Mouse (Mus musculus): ENCODE measurements at regions not wholly inside any gene's neighbourhood (a gene's known extent, or its start where the extent isn't known, plus 50 kb on each side); places are given as distances from the start of the nearest gene placed in this dataset.

DNA sequence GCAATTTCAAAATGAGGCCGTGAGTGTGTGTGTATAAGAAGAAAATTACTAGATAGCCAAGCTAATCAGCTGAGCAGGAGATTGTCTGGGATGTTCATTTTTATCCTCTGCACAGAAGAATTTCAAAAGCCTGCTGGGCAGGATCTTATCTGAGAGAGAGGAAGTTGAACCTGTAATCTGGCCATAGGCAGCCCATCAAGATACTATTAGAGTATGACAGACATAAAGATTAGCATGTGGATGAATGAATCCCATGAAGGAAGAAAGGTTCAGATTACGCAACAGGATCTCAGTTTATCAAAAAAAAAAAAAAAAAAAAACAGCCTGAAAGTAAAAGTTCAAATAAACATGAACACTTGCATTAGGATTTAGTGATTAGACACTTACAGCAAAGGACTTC lies 317.3 kb upstream of the C030005K15Rik start:
- no peak for DNase-seq

DNA sequence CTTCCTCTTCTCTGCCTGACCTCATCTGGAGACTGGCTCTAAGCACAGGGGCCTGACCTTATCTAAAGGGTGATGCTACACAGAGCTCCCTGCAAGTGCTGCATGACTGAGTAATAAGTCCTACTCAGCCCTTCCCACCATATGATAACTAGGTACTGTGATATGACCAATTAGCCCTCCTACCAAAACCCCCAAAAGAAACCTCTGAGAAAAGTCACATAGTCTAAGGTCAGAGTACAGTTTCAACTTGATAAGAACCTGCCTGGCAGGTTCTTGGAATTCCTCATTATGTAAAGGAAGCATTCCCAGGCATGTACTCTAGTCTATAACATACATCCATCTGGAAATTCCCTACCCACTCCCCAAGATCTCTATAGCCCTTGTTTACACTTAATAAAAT lies 318.0 kb upstream of the C030005K15Rik start:
- DNase-seq, result no peak

DNA sequence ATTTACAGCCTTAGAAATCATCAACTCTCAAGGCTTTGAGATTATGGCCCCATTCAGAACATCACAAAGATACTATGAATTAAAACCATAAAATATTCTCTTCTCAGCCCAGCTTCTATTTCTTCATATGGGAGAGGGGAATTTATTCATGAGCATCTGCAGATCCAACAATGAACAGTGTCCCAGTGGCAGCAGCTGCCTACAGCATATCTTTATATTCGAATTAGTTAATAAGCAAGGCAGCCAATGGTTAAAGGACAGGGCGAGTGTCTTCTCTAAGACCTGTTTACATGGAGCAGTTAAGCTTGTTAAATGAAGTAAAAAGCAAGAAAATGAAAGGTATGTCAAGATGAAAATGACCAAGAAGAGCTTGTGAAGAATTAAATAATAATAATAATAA lies 346.9 kb upstream of the C030005K15Rik start:
- no peak for DNase-seq

DNA sequence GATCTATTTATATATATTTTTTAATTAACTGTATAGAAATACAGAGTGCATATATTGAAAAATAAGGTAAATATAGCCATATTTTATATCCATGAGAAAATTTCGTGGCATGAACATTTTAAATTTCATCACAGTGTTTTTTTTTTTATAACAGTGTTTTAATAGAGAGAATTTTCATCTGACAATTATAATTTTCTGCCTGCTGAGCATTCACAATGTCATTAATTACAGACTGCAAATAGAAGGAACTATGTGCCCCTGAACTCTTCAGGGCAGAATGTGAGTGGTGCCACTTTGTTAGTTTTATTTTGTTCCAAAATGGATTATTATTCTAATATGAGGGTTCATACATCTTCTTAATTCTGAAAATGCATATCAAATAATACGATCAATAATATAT lies 358.3 kb upstream of the C030005K15Rik start:
- DNase-seq, result no peak

DNA sequence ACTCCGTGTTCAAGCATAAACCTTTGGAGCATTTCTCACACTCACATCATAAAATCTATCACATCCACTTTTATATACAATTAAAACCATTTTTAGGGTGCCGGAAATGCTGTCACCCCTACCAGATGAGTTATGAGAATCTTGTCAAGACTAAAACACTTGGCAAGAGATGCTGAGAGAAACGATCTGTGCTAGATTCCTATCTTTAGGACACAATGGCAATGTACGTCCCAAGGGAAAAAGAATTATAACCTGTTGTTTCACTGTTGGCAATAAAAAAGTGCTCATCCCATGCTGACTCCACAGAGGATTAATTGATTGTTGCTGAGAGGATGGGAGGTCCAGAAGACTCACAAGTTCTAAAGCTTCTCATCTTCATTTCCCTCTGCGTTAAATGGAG lies 389.7 kb upstream of the C030005K15Rik start:
- DNase-seq, result no peak

DNA sequence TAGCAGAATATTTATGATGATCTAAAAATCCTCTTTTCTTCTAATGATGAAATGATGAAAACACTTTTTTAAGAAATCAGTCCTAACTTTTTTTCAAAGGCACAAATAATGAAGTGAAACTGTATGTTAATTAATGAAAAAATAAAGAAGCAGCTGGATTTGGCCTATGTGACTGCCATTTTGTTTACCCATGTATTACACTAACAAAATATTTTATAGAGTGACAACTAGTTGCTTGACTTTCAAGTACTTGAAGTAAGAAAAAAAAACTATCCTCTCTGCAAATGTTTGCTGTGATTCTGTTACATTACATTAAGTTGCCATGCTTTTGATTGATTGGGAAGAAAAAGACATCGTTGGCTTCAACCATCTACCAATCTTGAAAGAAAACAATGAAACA lies 399.2 kb upstream of the C030005K15Rik start:
- no peak for DNase-seq

DNA sequence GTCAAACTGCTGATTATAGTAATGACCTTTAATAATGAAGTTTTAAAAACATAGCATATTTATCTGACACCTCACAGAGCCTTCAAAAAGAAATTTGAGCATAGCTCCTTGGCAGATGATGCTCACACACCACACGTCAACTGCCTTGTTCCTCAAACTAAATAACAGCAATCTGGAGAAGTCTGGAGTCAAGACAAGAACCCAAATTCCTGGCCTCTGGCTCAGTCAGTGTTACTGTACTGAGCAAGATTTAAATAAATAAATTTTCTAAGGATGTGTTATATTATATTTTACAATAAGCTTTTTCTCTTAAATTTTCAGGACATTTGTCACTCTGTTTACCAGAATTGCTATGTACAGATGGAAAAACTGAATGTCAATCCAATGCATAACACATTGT lies 408.5 kb upstream of the C030005K15Rik start:
- no peak for DNase-seq

DNA sequence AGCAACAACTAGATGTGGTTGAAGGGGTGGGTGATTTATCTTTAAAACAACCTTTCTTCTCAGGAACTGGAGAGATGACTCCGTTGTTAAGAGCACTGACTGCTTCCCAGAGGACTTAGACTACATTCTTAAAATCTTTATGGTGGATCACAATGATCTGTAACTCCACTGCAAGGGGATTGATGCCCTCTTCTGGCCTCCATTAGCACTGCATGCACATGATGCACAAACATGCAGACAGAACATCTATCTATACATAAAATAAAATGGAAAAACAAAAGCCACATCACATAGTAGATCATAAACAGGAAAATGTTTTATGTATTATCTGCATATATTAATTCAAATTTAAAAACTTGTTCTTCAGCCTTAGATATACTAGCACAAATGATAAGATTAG lies 419.2 kb upstream of the C030005K15Rik start:
- no peak for DNase-seq

DNA sequence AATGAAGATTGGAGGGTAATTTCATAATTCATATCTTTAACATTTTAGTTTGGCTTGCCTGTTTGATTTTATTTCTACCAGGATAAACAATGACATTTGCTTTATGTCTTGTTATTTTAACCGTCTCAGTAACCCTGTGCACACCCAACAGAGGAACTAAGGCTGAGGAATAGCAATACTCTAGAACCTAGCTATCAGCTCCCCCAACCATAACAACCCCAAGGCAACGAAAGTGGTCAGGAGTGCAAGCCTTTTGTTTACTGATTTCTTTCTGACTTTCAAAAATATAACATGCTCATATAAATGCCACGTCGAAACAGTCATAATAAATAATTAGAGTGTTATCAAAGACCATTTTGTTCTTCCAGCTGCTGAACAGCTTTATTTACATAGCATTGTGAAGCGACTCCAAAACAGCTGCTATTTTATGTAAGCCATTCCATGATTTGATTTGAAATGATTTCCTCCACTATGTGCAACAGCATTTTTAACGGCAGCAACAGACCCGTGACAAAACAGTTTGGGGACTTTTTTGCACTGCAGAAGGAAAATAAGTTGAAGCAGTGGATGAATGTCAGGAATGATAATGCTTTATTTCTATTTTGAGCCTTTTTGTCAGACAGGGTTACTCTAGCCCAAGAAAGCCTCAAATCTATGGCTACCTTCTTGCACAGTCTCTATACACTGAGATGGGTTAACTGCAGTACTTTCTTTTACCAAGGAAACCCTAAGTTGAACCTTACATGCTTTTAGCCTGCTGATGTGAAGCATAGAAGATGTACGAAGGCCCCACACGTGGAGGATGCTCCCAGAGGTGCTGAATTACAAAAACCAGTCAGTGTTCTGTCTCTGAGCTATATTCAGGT lies 420.7 kb upstream of the C030005K15Rik start:
- peak; percentile 3 for DNase-seq

DNA sequence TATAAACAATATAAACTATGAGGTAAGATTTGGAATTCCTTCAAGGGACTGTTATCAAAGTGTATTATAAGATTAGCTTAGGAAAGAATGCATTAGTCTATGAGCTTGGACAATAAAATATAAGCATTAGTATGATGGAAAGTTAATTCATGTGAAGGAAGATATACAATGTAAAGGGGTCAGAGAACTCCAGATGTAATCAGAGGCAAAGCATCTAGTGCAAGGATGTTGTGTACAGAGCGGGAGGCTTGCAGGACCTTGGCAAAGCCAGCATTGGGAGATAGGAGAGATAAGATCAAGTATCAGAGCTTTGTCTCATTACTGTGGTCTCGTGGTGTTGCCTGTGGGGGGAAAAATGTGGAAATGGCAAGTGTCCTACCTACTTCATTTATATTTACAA lies 429.4 kb upstream of the C030005K15Rik start:
- DNase-seq, result no peak

DNA sequence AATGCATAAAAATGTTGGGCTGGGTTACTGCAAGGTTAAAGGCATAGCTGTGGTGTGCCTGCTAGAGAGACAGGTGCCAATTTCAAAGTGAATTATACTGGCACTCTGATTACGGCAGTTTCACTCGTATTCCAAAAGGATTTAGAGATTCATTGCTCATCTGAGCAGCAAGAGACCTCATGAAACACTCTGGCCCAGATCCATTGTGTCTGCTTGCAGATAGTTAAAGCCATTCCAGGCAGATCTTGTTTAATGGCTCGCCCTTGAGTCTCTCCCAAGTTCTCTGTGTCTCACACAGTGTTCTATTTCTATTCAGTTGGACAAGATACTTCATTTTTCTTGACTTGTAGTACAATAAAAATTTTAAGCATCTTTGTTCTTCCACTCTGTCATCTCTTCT lies 459.1 kb upstream of the C030005K15Rik start:
- DNase-seq, result peak; percentile 1

DNA sequence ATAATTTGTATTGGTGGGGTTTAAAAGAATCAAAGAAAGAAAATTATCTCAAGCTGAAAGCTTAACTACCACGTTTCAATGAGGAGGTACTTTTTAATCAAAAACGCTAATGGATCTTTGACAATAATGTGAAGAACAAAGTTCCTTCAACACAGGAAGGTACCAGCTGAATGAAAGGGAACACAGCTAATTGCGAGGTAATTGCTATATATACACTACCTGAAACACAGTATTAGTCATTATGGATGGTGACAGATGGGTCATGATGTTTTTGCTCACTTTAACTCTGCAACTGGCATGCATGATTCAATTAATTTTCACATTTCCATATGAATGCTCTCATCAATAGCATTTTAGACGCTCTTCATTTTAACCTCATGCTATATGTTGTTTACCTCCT lies 470.3 kb upstream of the C030005K15Rik start:
- no peak for DNase-seq

DNA sequence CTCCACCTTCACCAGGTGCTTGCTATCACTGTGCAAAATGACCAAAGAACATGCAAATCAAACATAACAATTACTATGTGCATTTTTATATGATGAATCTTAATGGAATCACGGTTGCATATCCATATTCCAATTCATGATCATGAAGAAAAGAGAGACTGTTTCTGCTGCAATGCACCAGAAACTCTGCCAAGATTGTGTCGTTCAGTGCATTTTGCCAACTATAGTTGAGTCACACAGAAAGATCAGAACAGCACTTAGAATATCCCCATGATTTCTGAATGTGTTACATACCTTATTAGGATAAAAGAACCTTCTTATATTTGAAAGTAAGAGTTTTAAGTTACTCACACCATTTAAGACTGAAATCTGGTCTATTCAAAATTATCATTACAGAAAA lies 483.7 kb upstream of the C030005K15Rik start:
- DNase-seq, result no peak

DNA sequence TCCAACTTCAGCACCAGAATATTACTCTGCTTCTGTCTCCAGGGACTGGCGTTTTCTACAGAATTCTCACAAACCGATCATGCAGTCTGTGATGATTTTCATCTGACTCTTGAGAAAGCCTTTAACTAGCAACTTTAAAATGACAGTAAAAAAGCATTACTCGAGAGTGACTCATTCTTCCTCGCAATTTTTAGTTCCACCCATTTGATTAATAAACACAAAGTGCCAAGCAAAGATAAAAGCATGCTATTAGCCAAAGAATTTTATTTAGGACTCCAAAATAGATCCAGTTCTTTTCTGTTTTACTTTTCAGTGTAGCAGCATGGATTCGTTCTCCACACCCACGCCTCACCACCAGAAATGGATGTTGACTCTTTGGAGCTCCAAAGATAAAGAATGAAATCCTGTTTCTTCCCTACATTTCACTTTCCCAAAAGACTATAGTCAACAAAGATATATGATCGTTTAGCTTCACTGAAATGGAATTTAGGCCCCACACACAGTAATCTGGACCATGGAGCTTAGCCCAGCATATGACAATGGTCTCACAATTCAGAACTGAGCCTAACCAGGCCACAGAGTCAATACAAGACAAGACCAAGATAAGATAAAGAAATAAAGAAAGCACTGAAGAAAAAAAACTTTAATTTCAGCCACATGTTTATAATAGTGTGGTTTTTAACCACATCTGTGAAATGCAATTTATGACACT lies 486.5 kb upstream of the C030005K15Rik start:
- no peak for DNase-seq

DNA sequence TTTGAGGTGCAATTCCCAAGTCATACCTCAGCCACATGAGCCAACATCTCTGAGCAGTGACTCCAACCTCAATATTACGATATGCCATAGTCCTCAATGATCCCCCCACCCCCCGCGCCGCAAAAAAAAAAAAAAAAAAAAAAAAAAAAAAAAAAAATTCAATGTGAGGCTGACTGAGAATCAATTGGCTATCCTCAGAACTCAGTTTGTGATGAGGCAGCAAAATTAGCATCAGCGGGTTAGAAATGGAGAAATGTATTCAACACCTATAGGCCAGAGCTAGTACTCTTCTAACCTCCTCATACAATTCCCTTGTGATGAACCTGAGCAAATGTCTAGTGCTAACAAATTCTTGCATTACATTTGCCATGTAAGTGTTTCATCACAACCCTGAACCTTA lies 504.5 kb upstream of the C030005K15Rik start:
- DNase-seq, result no peak

DNA sequence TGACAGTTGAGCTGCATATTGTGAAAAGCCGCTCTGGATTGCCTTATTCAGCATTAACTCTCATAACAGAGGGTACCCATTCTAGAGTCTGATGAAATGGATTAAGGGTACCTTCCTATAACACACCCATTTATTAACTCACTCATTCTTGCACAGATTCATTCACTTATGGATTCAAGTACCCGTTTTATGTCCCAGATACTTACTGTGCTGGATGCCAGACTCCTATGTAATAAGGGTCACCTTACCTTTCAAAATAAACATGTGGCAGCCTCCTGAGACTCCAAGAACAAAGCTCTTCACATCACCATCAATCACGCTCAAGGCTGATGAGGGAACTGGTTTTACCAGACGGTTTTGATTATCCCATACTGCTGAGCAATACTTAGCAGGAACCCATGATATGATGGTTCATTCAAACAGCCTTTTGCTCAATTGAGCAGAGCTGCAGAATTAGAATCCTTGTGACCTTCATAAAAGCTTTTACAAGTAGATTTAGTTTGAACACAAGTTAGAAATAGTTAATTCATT lies 505.2 kb upstream of the C030005K15Rik start:
- DNase-seq, result no peak

DNA sequence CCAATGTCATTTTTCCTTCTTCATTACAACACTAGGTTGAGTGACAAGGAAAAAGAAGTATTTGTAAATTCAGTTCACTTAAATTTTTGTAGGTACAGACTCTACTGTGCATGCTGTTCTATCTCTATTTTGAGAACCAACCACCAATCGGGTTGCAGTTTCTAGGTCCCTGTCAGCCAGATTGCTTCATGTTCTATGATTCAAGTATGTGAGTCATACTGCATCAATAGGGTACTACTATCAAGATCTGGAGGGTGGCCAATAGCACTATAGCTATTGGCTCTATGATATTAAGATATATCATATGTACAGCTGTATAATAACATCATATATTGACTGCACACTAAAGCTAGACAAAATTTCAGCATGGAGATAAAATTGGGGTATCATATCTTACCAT lies 521.8 kb upstream of the C030005K15Rik start:
- no peak for DNase-seq

DNA sequence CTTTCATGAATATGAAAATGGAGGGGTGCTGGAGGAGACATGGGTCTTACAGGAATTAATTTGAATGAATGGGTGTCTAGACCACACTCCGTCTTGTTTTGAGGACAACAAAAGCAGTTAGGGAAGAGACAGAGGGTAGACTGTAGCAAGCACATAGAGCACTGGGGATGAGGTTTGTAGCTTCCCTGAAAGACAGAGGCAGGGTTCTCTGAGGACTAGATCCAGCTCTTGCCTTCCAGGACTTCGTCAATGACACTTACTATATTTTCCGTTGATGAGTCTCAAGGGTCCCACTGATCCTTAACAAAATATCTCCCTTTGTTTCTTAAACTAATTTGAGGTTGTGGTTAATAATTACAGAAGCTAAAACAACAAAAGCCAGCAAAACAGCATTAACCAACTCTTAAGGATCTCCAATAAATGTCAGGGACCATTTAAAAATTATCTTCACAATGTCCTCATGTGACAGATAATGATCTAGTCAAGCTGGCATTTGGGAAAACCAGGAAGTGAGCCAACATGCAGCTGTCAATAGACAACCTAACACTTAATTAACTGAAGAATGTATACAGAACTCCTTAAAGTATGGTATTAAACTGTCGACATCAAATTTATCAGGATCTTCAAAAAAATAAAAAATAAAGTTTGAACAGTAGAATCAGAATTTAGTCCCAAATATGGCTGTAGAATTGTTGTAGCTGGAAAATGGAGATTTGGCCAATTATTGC lies 531.6 kb upstream of the C030005K15Rik start:
- peak; percentile 30 for DNase-seq

DNA sequence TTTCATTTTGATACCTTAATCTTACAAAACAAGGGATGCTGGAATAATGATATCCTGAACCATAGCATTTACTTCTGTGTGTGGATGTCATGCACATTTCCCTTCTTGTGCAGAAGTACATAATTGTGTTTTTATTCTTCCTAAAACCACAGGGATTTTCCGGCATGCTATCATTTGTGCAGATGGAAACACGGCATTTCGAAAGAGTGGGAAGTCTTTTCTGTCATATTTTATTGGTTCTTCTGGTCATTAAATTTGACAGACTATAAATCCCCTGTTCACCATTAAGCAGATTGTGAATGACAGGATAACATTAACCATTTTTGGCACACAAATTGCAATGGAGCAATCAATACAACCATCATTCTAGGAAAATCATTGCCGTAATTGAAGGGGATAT lies 532.7 kb upstream of the C030005K15Rik start:
- no peak for DNase-seq

DNA sequence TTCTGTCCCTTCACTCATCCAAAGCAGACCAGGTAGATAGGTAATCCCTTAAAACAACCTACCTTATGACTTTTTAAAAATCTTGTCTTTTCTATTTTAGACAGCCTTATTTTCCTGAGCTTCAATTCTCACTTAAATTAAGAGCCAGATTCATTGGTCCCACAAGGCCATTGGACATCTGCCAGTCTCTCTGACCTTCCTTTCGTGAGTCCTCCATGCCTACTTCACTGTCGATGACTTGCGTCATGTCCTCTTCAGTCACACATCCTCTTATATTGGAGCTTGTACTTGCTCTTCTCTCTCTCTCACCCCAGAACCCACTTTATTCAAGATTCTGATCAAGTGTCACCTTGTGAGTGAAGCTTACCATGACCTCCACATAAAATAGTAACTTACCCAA lies 542.0 kb upstream of the C030005K15Rik start:
- DNase-seq, result no peak

DNA sequence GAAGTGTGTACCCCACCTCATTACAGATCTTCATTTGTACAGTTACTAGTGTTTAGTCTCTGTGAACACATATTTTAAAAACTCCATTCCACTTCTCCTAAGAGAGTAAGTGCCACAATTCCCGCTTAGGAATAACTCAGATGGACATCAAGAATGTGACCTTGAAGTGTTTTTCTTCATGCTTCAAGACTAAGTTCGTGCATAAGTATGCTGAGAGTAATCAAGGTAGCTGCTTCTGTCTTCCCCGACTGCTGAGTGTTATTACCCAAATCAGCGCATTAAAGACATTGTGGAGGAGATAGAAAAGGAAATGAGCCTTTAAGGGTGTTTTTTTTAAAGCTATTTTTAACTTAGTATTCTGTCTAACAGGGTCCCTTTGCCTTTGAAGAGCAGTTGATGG lies 565.1 kb upstream of the C030005K15Rik start:
- DNase-seq, result no peak

DNA sequence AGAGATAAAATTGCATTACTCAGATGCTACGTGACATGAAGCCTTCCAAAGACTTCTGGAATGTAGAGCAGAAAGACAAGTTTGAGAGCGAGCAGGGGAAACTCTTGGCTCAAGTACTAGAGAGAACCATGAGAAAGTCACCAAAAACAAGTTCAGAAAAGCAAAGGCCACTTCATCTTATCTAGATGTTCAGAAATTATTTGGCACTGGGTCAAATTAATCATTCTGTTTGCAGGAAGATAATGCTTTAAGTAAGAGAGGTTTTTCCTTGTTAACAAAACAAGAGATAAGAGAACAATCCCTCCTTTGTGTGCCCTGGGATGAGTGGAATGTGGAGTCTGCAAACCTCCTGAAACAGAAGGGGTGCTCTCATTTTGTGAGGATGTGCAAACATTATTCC lies 565.6 kb upstream of the C030005K15Rik start:
- peak; percentile 2 for DNase-seq

DNA sequence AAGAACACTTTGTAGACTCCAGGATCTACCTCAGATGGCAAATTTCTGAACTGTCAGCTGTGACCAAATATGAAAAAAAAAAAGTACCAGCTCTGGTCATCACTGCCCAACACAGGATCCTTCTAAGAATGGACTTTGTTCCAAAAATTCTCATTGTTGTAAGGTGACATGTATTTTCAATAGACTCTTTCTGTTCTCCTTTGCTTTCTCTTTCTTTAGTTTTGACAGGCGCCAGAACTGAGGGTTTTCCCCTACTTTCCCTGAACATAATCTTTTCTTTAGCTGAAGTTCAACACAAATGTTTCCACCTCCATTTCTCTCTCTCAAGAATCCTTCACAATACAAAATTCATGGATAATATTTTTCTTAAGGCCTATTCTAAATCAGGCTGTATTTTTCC lies 579.1 kb upstream of the C030005K15Rik start:
- no peak for DNase-seq

DNA sequence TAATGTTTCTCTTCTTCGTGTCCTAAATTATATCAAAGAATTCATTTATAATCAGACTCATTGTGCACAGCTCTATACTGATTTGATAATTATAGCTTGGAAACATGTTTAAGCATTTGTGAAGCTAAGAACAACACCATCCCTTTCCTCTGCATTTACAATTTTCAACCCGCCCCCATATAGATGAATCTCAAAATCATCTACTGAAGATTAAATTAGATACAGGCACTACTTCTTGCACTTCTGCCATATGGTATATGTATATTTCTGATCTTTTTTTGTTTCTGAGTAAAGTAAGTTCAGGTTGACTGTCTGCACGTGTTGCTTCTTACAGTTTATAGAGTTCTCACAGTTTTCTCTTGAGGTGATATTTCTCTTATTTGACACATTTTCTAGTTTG lies 583.1 kb upstream of the C030005K15Rik start:
- DNase-seq, result no peak
